Mouse (Mus musculus): ENCODE data around the gene Vps9d1.
A peak's percentile ranks its signal among the peaks of the same experiment; 100 is the strongest.
"Not testable (repeated sequence)": the region's sequence is repeated elsewhere in the genome, so short reads cannot be mapped to it uniquely, and the experiment has no call there.

The Vps9d1 gene

GRCm38 (mm10) chr8:123224278-123225266 is 29.6 kb downstream of the Vps9d1 start, which contains the start of gene Cdk10:
Cdk10 (plus strand) TSS chr8:123224842.
- peak; percentile 83 for DNase-seq (ENCODE audit: extremely low read depth, insufficient read length, low spot score)

- peak; percentile 35 for DNase-seq (ENCODE audit: extremely low read depth, insufficient read length, low spot score)
These were observed 33.2 kb downstream of the Vps9d1 start for GRCm38 (mm10) chr8:123220917-123221316.

- DNase-seq (ENCODE audit: extremely low read depth, insufficient read length, low spot score) = no peak
These were observed 38.7 kb downstream of the Vps9d1 start for GRCm38 (mm10) chr8:123215430-123215829.

GRCm38 (mm10) chr8:123213118-123213772 is 40.9 kb downstream of the Vps9d1 start:
- DNase-seq (ENCODE audit: extremely low read depth, insufficient read length, low spot score) = no peak

- DNase-seq (ENCODE audit: extremely low read depth, insufficient read length, low spot score) = peak; percentile 96
These were observed 41.6 kb downstream of the Vps9d1 start, which contains the start of the genes Chmp1a and Spata33 for GRCm38 (mm10) chr8:123212321-123213117. Chmp1a (minus strand) TSS chr8:123212763. Spata33 (plus strand) TSS chr8:123212832.

GRCm38 (mm10) chr8:123211876-123212275 is 42.3 kb downstream of the Vps9d1 start:
- DNase-seq (ENCODE audit: extremely low read depth, insufficient read length, low spot score) = no peak

- DNase-seq (ENCODE audit: extremely low read depth, insufficient read length, low spot score) = no peak
These were observed 50.6 kb downstream of the Vps9d1 start for GRCm38 (mm10) chr8:123203571-123203970.

- DNase-seq (ENCODE audit: extremely low read depth, insufficient read length, low spot score) = no peak
These were observed 51.9 kb downstream of the Vps9d1 start for GRCm38 (mm10) chr8:123202288-123202687.

- DNase-seq (ENCODE audit: extremely low read depth, insufficient read length, low spot score) = no peak
These were observed 54.3 kb downstream of the Vps9d1 start for GRCm38 (mm10) chr8:123199864-123200263.

GRCm38 (mm10) chr8:123197016-123197415 is 57.1 kb downstream of the Vps9d1 start:
- DNase-seq (ENCODE audit: extremely low read depth, insufficient read length, low spot score) = not testable (repeated sequence)

GRCm38 (mm10) chr8:123193771-123194170 is 60.4 kb downstream of the Vps9d1 start:
- no peak for DNase-seq (ENCODE audit: extremely low read depth, insufficient read length, low spot score)

Data from 3134 (cell line).